Mouse (Mus musculus): ENCODE measurements around the gene C1qb. TPM values are rescaled to one million over a fixed set of nuclear protein-coding genes. Genes with fewer than 3 reads are reported as not detected.

The C1qb gene
- total and polyA plus RNA-seq, 2 experiments from 2014 or later = 60.0 to 64.3 TPM

DNA sequence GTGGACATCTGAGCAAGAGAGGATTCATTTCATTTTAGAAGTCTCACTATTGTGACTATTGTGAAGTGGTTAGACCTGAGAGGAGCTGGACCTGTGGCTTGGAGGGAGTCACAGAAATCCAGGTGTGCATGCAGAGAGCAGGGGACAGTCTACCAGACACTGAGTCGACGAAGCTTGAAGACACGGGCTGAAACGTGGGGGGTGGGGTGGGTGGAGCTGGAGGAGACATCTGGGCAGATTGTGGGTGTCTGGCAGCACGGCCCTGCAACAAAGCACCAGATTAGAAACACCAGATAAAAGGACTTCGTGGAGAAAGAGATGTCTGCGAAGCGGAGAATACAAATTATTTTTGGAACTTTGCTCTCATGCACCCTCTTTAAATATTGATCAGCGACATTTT lies 22.5 kb downstream of the C1qb start:
- Histone ChIP-seq H3K4me1 (ENCODE audit: insufficient read depth, low read length) (peaks cover 26% of the 10 kb centered on the region), H3K9ac (replicated peaks; ENCODE audit: low read length, poor library complexity, severe bottlenecking) (no peak overlapping the region), H3K9me3 (ENCODE audit: low read length) (no peaks in the 10 kb centered on the region), H3K27ac (ENCODE audit: low read depth, low read length) (no peak overlapping the region), H3K36me3 (ENCODE audit: insufficient read depth, low read length) (no peaks in the 10 kb centered on the region), H3K27me3 (ENCODE audit: insufficient read depth, low read length) (no peaks in the 10 kb centered on the region), H3K4me3 (ENCODE audit: low read depth, low read length) (no peak overlapping the region), H3K4me2 (ENCODE audit: low read depth, low read length, poor library complexity, severe bottlenecking) (no peak overlapping the region)
- no peak for TF ChIP-seq CTCF (IDR thresholded peaks at IDR 0.05)
- DNase-seq (ENCODE audit: low spot score) = no peak
- WGBS = 15% methylated on average over 9 of the region's 9 CpGs
- no peak for ATAC-seq (ENCODE audit: low FRiP score)

DNA sequence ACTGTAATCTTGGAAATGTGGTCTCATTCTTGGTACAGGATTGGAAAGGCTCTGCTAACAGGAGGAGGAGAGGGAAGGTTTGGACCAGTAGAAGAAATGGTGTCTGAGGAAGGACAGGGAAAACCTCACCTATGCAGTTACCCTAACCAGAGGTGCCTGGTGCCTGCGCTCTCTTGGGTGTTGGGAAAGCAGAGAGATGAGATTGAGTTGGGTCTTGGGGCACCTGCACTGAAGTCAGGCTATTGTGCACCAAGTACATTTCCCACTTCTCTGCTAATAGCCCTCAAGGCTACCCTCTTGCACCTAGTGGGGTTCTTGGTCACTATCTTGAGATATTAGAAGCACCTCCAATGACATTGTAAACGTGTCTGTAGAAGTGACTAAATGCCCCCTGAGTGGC lies 23.6 kb downstream of the C1qb start:
- Histone ChIP-seq H3K27ac (ENCODE audit: low read depth, low read length) (no peak overlapping the region), H3K4me3 (ENCODE audit: low read depth, low read length) (no peak overlapping the region), H3K9me3 (ENCODE audit: low read length) (no peaks in the 10 kb centered on the region), H3K36me3 (ENCODE audit: insufficient read depth, low read length) (no peaks in the 10 kb centered on the region), H3K4me1 (ENCODE audit: insufficient read depth, low read length) (peaks cover 21% of the 10 kb centered on the region), H3K9ac (replicated peaks; ENCODE audit: low read length, poor library complexity, severe bottlenecking) (no peak overlapping the region), H3K27me3 (ENCODE audit: insufficient read depth, low read length) (no peaks in the 10 kb centered on the region), H3K4me2 (ENCODE audit: low read depth, low read length, poor library complexity, severe bottlenecking) (no peak overlapping the region)
- DNase-seq (ENCODE audit: low spot score) (no peak), ATAC-seq (ENCODE audit: low FRiP score) (no peak)
- 80% methylated on average over 2 of the region's 2 CpGs for WGBS
- no peak for TF ChIP-seq CTCF (IDR thresholded peaks at IDR 0.05)

DNA sequence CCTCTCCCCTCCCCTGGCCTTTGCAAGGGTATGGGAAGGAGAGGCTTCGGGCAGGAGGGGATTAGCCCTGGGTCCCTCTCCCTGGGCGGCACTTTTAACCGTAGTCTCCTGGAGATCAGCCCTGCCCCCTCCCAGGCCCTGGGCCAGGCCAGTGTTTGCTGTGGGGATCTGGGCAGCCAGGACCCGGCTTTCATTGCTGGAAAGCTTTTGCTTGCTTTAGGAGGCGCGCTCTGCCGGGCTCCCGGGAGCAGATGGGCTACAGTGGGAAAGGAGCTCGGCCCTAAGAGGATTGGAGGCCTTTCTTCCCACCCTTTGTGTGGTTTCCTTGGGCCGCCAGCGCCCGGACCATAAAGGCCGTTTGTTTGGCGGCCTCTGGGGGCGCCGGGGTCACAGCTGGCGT lies 24.2 kb downstream of the C1qb start:
- peak overlapping the region; percentile 38; the same call in 1 of the 2 replicates for H3K27ac ChIP-seq (ENCODE audit: low read depth, low read length)

DNA sequence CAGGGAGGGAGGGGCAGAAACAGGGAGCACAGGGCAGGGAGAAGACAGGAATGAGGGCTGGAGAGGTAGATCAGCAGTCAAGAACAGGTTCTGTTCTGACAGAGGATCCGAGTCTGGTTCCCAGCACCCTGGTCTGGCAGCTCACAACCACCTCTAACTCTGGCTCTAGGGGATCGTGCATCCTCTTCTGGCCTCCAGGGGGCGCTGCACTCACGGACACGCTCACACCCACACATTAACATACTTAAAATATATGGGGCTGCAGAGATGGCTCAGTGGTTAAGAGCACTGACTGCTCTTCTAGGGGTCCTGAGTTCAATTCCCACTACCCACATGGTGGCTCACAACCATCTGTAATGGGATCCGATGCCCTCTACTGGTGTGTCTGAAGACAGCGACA lies 26.0 kb downstream of the C1qb start:
- H3K9ac ChIP-seq (replicated peaks; ENCODE audit: low read length, poor library complexity, severe bottlenecking) = no peak overlapping the region
- no peak overlapping the region for H3K4me3 ChIP-seq (ENCODE audit: low read depth, low read length)
- no peaks in the 10 kb centered on the region for H3K36me3 ChIP-seq (ENCODE audit: insufficient read depth, low read length)
- DNase-seq (ENCODE audit: low spot score) (no peak), ATAC-seq (ENCODE audit: low FRiP score) (no peak)
- H3K27me3 ChIP-seq (ENCODE audit: insufficient read depth, low read length) = no peaks in the 10 kb centered on the region
- H3K4me1 ChIP-seq (ENCODE audit: insufficient read depth, low read length) = peaks cover 13% of the 10 kb centered on the region
- WGBS = 86% methylated on average over 7 of the region's 7 CpGs
- H3K27ac ChIP-seq (ENCODE audit: low read depth, low read length) = no peak overlapping the region
- H3K4me2 ChIP-seq (ENCODE audit: low read depth, low read length, poor library complexity, severe bottlenecking) = no peak overlapping the region
- H3K9me3 ChIP-seq (ENCODE audit: low read length) = no peaks in the 10 kb centered on the region
- no peak for TF ChIP-seq CTCF (IDR thresholded peaks at IDR 0.05)

More for the DNA sequence above, 24.2 kb downstream of the C1qb start:
- no peak for TF ChIP-seq CTCF (IDR thresholded peaks at IDR 0.05)
- Histone ChIP-seq H3K4me2 (ENCODE audit: low read depth, low read length, poor library complexity, severe bottlenecking) (no peak overlapping the region), H3K9ac (replicated peaks; ENCODE audit: low read length, poor library complexity, severe bottlenecking) (no peak overlapping the region; the same call in 1 of the 2 replicates), H3K27me3 (ENCODE audit: insufficient read depth, low read length) (no peaks in the 10 kb centered on the region), H3K4me3 (ENCODE audit: low read depth, low read length) (no peak overlapping the region), H3K36me3 (ENCODE audit: insufficient read depth, low read length) (no peaks in the 10 kb centered on the region), H3K9me3 (ENCODE audit: low read length) (no peaks in the 10 kb centered on the region), H3K4me1 (ENCODE audit: insufficient read depth, low read length) (peaks cover 21% of the 10 kb centered on the region)
- peak; percentile 57; the same call in 1 of the 2 replicates for ATAC-seq (ENCODE audit: low FRiP score)
- 6% methylated on average over 14 of the region's 17 CpGs for WGBS
- no peak for DNase-seq (ENCODE audit: low spot score)

DNA sequence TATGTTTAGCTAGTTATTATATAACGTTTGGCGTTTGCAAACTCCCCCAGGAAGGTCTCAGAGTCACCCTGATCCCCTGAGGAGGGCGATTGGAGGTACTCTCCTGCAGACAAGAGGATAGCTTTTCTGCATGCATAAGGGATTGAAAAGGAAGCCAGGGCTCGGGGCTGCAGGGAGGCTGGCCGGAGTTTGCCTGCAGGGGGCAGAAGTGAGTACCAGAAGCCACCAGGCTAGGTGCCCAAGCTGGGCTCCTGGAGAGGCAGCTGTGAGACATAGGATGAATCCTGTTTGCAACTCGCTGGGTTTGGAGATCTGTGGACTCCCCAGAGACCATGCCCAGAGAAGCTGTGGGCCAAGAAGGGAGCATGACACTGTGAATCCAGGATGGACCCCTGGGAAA lies 30.9 kb downstream of the C1qb start:
- H3K27me3 ChIP-seq (ENCODE audit: insufficient read depth, low read length) = no peaks in the 10 kb centered on the region
- H3K4me1 ChIP-seq (ENCODE audit: insufficient read depth, low read length) = no peaks in the 10 kb centered on the region
- H3K9ac ChIP-seq (replicated peaks; ENCODE audit: low read length, poor library complexity, severe bottlenecking) = no peak overlapping the region
- H3K4me2 ChIP-seq (ENCODE audit: low read depth, low read length, poor library complexity, severe bottlenecking) = no peak overlapping the region
- H3K9me3 ChIP-seq (ENCODE audit: low read length) = no peaks in the 10 kb centered on the region
- DNase-seq (ENCODE audit: low spot score) (no peak), ATAC-seq (ENCODE audit: low FRiP score) (no peak)
- TF ChIP-seq CTCF (IDR thresholded peaks at IDR 0.05) = peak; percentile 50; the same call in 1 of the 2 replicates
- no peak overlapping the region for H3K4me3 ChIP-seq (ENCODE audit: low read depth, low read length)
- H3K27ac ChIP-seq (ENCODE audit: low read depth, low read length) = no peak overlapping the region
- 23% methylated on average over 6 of the region's 6 CpGs for WGBS
- H3K36me3 ChIP-seq (ENCODE audit: insufficient read depth, low read length) = no peaks in the 10 kb centered on the region

DNA sequence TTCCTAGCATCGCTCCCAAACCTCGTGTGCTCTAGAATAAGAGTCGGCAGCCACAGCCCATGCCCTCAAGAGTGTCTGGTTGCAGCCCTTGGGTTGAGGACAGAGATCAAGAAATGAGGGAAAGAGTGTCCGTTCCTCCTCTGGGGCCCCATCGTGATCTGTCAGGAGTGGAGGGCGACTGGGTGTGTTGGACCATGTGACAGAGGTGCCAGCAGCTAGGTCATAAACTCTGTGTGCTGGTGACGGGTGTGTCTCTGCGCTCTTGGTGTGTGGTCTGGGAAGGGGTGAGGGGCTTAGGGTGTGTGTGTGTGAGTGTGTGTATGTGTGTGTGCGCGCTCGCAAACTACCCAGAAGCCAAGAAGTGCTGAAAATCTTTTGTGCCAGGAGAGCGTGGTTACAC lies 33.0 kb downstream of the C1qb start:
- H3K27ac ChIP-seq (ENCODE audit: low read depth, low read length) = no peak overlapping the region
- WGBS = 87% methylated on average over 12 of the region's 12 CpGs

More for the DNA sequence above, 33.0 kb downstream of the C1qb start:
- DNase-seq (ENCODE audit: low spot score) (no peak), ATAC-seq (ENCODE audit: low FRiP score) (no peak)
- no peak overlapping the region for H3K4me3 ChIP-seq (ENCODE audit: low read depth, low read length)
- H3K4me1 ChIP-seq (ENCODE audit: insufficient read depth, low read length) = no peaks in the 10 kb centered on the region
- H3K9ac ChIP-seq (replicated peaks; ENCODE audit: low read length, poor library complexity, severe bottlenecking) = no peak overlapping the region
- H3K36me3 ChIP-seq (ENCODE audit: insufficient read depth, low read length) = no peaks in the 10 kb centered on the region
- no peaks in the 10 kb centered on the region for H3K9me3 ChIP-seq (ENCODE audit: low read length)
- H3K4me2 ChIP-seq (ENCODE audit: low read depth, low read length, poor library complexity, severe bottlenecking) = no peak overlapping the region
- TF ChIP-seq CTCF (IDR thresholded peaks at IDR 0.05) = no peak
- no peaks in the 10 kb centered on the region for H3K27me3 ChIP-seq (ENCODE audit: insufficient read depth, low read length)
